Mouse (Mus musculus) stomach, embryonic 15.5 days (tissue): ENCODE measurements around the gene Gabrd. TPM values are rescaled to one million over a fixed set of nuclear protein-coding genes. Genes with fewer than 3 reads are reported as not detected.
"Not testable (repeated sequence)": the region's sequence is repeated elsewhere in the genome, so short reads cannot be mapped to it uniquely, and the experiment has no call there.

Experiments
- ATAC-seq: fragments of 200-750 bp; cut with Nextera tagmentation; 2 replicates; pipeline ENCODE4 v1.8.0; 2017; ENCODE audit warnings: low read depth, moderate number of reproducible peaks, moderate TSS enrichment; ENCODE audit not compliant: insufficient read depth, low FRiP score
- H3K27ac ChIP-seq: fragments of 300-500 bp; sonication (generic); 2 replicates; pipeline ENCODE4 v1.5.1; 2015; ENCODE audit warnings: mild to moderate bottlenecking, inconsistent platforms
- H3K27me3 ChIP-seq: fragments of 300-500 bp; sonication (generic); replicated peaks from 2 replicates; pipeline ENCODE4 v1.6.1; 2015; ENCODE audit warnings: inconsistent platforms
- H3K36me3 ChIP-seq: fragments of 300-500 bp; sonication (generic); 2 replicates; pipeline ENCODE4 v1.6.1; 2015; ENCODE audit warnings: inconsistent platforms
- H3K4me1 ChIP-seq: fragments of 300-500 bp; sonication (generic); 2 replicates; pipeline ENCODE4 v1.6.1; 2015; ENCODE audit warnings: inconsistent platforms
- H3K4me2 ChIP-seq: fragments of 300-500 bp; sonication (generic); 2 replicates; pipeline ENCODE4 v1.6.1; 2015; ENCODE audit warnings: mild to moderate bottlenecking, inconsistent platforms
- H3K4me3 ChIP-seq: fragments of 300-500 bp; sonication (generic); replicated peaks from 2 replicates; pipeline ENCODE4 v1.5.1; 2015; ENCODE audit warnings: inconsistent platforms
- H3K9ac ChIP-seq: fragments of 300-500 bp; sonication (generic); 2 replicates; pipeline ENCODE4 v1.6.1; 2015; ENCODE audit warnings: inconsistent platforms
- H3K9me3 ChIP-seq: fragments of 300-500 bp; sonication (generic); 2 replicates; pipeline ENCODE4 v1.6.1; 2016; ENCODE audit warnings: inconsistent platforms
- WGBS: fragments of 180-500 bp; shearing (Covaris S2); methylation state at CpG from one replicate; pipeline ENCODE4 v1.1.7; 2015; 5-methylcytosine and 5-hydroxymethylcytosine counted together
- polyA plus RNA-seq: library from polyadenylated mRNA; unstranded; fragments of >200 nt; fragmentation: Nextera tagmentation; extraction: Ambion mirVana; gene quantifications from 2 replicates; pipeline ENCODE4 v1.2.1, GENCODE M21; 2015

The Gabrd gene
- 0.06 TPM in 1 of 2 replicates, not detected in the other for polyA plus RNA-seq

DNA sequence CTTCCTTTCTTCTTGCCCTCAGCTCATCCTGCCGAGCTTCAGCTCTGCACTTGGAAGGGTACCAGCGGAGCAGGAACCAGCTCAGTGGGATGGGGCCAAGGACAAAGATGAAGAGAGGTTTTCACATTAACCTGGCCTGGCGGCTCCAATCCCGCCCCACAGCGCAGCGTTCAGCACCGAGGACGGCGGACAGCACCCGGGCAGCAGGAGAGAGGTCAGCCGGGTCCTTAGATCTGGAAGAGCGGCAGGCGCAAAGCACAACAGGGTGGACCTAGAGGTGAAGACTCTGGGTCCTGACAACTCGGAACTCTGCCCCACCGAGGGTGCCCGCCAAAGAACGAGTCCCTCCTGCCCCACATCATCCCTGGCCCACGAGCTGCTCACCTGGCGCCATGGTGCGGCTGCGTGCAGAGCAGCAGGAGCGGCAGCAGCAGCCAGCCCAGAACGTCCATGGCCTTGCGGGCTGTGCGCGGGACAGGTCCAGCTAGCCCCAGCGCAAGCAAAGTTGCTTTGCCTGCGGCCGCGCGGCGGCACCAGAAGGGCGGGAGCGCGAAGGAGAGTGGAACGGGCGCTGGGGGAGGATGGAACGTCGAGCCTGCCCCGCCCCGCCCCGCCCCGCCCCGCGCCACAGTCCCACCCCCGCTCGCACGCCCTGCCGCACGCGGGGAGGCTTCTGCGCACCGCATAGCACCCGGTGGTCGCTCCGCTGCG lies at the start of gene Gabrd:
TSS of gene Gabrd (minus strand) at position 602 of the 711 bp plus-strand sequence.
- Histone ChIP-seq H3K36me3 (no peaks in the 10 kb centered on the region), H3K27ac (no peak within 1 kb of the TSS), H3K27me3 (peaks cover 17% of the 10 kb centered on the region), H3K4me2 (peak within 1 kb of the TSS; percentile 90), H3K9me3 (no peaks in the 10 kb centered on the region), H3K9ac (no peak within 1 kb of the TSS), H3K4me3 (peak within 1 kb of the TSS; percentile 39), H3K4me1 (peaks cover 8% of the 10 kb centered on the region; the same call in 1 of the 2 replicates)
- peak; percentile 18; the same call in 1 of the 2 replicates for ATAC-seq
- WGBS, result under 1% methylated on average over 44 of the region's 57 CpGs

DNA sequence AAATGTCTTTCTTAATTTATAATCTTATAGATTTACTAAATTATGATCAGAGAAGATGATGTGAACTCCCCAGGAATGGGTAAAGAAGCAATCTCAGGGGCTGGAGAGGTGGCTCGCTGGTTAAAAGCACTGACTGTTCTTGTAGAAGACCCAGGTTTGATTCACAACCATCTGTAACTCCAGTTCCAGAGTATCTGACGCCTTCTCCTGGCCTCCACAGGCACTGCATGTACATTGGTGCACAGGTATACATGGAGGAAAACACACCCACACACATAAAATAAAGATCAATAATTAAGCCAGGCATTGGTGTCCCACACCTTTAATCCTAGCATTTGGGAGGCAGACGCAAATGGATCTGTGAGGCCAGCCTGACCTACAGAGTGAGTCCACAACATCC lies 44.9 kb upstream of the Gabrd start:
- 74% methylated on average over 3 of the region's 3 CpGs for WGBS
- H3K27ac ChIP-seq, result no peak overlapping the region
- H3K4me2 ChIP-seq, result no peak overlapping the region
- H3K36me3 ChIP-seq, result no peaks in the 10 kb centered on the region
- no peak overlapping the region for H3K4me3 ChIP-seq
- no peak overlapping the region for H3K9ac ChIP-seq
- no peak for ATAC-seq
- no peaks in the 10 kb centered on the region for H3K9me3 ChIP-seq
- H3K4me1 ChIP-seq, result no peaks in the 10 kb centered on the region
- no peaks in the 10 kb centered on the region for H3K27me3 ChIP-seq

DNA sequence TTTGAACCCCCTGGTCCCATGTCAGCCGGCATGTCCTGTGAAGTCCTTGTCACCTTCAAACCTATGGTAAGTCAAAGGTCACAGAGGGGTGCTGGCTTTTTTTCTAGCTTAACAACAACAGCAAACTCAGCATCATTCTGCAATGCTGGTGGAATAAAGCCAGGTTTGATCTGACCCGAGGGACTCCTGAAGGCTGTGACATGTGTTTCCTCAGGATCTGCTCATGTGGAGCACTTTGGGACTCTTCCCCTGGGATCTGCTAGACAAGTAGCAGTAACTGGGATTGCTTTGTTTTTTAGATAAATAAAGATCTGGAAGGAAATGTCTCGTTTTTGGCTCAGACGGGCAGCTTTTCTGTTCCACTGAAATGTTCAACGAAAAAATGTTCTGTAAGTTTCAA lies 36.1 kb upstream of the Gabrd start:
- no peak overlapping the region for H3K27ac ChIP-seq
- 73% methylated on average over 5 of the region's 5 CpGs for WGBS
- H3K9me3 ChIP-seq, result no peaks in the 10 kb centered on the region
- H3K4me2 ChIP-seq, result no peak overlapping the region
- H3K4me3 ChIP-seq, result no peak overlapping the region
- no peaks in the 10 kb centered on the region for H3K36me3 ChIP-seq
- H3K27me3 ChIP-seq, result no peaks in the 10 kb centered on the region
- no peak for ATAC-seq
- no peak overlapping the region for H3K9ac ChIP-seq
- no peaks in the 10 kb centered on the region for H3K4me1 ChIP-seq

DNA sequence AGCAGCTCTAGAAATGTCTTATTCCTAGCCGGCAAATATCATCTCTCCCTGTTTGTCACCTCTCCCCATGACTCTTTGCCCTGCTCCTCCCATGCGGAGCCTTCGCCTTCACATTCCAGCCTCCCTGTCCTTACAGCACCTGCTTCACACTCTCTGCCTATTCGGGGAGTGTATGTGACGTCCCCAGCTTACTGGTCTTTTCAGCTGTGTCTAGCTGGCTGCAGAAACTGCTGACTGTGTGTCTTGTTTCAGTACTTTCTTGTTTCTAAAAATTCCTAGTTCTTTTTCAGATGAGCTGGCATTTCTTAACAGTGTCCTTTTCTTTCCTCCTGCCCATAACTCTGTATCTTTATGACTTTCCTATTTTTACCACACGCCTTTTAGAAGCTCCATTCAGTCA lies 34.4 kb upstream of the Gabrd start:
- ATAC-seq, result no peak
- H3K4me3 ChIP-seq, result no peak overlapping the region
- 86% methylated on average over 6 of the region's 6 CpGs for WGBS

DNA sequence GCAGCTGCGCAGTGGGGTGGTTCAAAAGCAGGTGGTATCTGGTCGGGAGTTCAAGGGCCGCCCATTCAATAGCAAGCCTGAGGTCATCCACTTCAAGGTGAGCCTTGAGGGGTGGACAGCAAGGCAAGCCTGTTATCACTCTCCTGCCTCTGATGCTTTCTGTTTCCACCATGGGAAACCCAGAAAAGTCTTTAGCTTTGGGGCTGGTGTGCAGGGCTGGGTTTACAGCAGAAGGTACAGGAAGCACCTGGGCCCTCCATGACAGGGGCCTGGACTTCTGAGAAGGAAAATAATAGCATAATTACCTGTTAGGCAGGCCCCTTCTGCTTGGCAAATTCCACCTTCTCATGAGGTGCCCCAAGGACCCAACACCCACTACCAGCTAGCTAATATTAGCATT lies 31.3 kb upstream of the Gabrd start:
- H3K9me3 ChIP-seq, result no peaks in the 10 kb centered on the region
- H3K4me1 ChIP-seq, result no peaks in the 10 kb centered on the region
- no peak overlapping the region for H3K4me3 ChIP-seq
- H3K9ac ChIP-seq, result no peak overlapping the region
- no peak overlapping the region for H3K4me2 ChIP-seq
- 83% methylated on average over 3 of the region's 3 CpGs for WGBS
- no peaks in the 10 kb centered on the region for H3K36me3 ChIP-seq
- ATAC-seq, result no peak
- H3K27me3 ChIP-seq, result no peaks in the 10 kb centered on the region
- H3K27ac ChIP-seq, result no peak overlapping the region

More for the DNA sequence above, 34.4 kb upstream of the Gabrd start:
- Histone ChIP-seq H3K9ac (no peak overlapping the region), H3K27me3 (no peaks in the 10 kb centered on the region), H3K4me2 (no peak overlapping the region), H3K9me3 (no peaks in the 10 kb centered on the region), H3K27ac (no peak overlapping the region), H3K36me3 (no peaks in the 10 kb centered on the region), H3K4me1 (no peaks in the 10 kb centered on the region)

DNA sequence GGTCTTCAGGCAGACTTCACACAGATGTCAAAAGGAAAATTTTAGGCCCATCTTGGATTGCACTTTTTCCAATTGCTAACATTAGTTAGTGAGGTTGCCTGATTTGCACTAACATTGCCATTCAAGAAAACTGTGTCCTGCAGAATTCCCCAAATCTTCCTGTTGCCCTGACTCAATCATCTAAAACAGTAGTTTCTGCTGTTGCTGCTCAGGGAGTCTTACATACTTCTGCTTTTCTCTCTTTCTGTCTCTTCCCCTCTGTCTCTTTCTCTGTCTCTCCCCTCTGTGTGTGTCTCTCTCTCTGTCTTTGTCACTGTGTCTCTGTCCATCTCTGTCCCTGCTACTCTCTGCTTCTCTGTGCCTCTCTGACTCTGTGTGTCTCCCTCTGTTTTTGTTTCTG lies 30.5 kb upstream of the Gabrd start:
- H3K27ac ChIP-seq, result no peak overlapping the region
- no peak overlapping the region for H3K9ac ChIP-seq
- H3K4me2 ChIP-seq, result no peak overlapping the region
- no peak for ATAC-seq
- H3K4me3 ChIP-seq, result no peak overlapping the region
- no peaks in the 10 kb centered on the region for H3K27me3 ChIP-seq
- H3K4me1 ChIP-seq, result no peaks in the 10 kb centered on the region
- no peaks in the 10 kb centered on the region for H3K9me3 ChIP-seq
- H3K36me3 ChIP-seq, result no peaks in the 10 kb centered on the region

DNA sequence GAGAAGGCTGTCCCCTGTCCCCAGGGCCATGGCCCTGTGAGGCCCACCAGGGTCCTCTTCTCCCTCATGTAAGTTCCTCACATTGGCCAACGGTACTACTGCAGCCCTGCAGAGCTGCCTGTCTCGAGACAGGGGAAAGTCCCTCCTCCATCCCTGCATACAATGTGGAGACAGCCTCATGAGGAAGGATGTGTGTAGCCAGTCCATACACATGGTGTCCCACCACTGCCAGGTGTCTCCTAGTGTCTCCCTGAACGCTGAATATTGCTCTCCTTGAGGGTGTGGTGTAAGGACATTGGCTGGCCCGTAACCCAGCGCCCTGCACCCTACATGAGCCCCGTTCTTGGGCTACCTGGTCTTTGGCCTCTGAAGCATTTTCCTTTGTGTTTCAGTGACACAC lies 28.4 kb upstream of the Gabrd start:
- Histone ChIP-seq H3K4me2 (no peak overlapping the region), H3K36me3 (no peaks in the 10 kb centered on the region), H3K27me3 (no peaks in the 10 kb centered on the region), H3K9me3 (no peaks in the 10 kb centered on the region), H3K4me3 (no peak overlapping the region), H3K27ac (no peak overlapping the region), H3K9ac (no peak overlapping the region), H3K4me1 (no peaks in the 10 kb centered on the region)
- ATAC-seq, result no peak
- WGBS, result 79% methylated on average over 6 of the region's 6 CpGs

DNA sequence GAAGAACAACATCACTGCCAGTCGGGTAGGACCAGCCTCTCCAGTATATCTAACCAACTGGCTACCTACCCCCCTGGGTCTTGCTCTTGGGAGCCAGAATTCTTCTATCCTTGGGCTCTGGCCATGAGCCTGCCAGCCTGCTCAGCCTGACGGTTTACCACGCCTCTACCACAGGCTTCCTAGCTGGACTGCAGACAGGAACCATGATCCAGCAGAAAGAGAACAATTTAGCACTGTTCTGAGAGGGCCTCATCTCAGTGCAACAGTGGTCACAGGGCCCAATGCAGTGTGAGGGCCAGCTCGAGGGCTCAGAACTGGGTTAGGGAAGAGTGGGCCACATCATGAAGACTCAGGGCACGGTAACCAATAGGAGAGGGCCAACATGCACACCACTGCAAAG lies 26.1 kb upstream of the Gabrd start:
- 75% methylated on average over 5 of the region's 5 CpGs for WGBS
- Histone ChIP-seq H3K4me2 (no peak overlapping the region), H3K27me3 (no peaks in the 10 kb centered on the region), H3K36me3 (no peaks in the 10 kb centered on the region), H3K9ac (no peak overlapping the region), H3K9me3 (no peaks in the 10 kb centered on the region), H3K27ac (no peak overlapping the region), H3K4me3 (no peak overlapping the region), H3K4me1 (no peaks in the 10 kb centered on the region)
- no peak for ATAC-seq

DNA sequence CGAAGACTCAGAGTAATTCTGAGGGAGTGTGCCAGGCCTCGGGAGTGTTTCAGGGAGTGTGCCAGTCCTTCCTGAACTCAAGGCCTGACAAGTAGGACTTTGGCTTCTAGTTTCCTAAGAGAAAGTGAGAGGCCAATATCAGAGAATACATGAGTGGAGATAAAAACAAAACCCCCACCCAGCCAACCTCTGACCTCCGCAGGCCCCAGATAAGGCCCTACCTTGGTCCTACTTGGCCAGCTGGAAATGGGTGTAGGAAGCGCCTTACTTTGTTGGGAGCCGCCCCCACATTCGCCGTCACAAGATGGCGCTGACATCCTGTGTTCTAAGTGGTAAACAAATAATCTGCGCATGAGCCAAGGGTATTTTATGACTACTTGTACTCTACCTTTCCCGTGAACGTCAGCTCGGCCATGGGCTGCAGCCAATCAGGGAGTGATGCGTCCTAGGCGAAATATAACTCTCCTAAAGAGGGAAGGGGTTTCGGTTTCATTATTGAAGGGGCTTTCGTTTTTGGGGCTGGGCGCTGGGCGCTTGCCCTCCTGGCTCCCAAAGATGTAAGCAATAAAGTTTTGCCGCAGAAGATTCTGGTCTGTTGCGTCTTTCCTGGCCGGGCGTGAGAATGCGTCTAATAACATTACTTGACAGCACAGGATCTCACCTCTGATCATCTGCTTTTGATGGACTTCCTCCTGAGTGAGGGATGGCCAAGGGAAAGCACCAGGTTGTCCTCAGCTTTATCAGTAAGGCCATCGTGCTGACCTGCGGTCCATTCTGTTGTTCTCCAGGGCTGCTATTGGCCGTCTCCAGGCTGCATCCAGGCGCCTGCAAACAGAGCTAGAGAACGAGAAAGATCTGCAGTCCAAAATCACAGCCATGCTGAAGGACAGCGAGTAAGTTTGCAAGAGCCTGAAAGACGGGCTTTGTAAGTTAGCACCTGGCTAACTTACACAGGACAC lies 23.8 kb upstream of the Gabrd start:
- ATAC-seq, H3K27me3 ChIP-seq, H3K4me1 ChIP-seq, H3K9me3 ChIP-seq, H3K9ac ChIP-seq, H3K4me2 ChIP-seq, H3K36me3 ChIP-seq, H3K4me3 ChIP-seq, H3K27ac ChIP-seq: not testable (repeated sequence)
- WGBS, result 85% methylated on average over 22 of the region's 30 CpGs

DNA sequence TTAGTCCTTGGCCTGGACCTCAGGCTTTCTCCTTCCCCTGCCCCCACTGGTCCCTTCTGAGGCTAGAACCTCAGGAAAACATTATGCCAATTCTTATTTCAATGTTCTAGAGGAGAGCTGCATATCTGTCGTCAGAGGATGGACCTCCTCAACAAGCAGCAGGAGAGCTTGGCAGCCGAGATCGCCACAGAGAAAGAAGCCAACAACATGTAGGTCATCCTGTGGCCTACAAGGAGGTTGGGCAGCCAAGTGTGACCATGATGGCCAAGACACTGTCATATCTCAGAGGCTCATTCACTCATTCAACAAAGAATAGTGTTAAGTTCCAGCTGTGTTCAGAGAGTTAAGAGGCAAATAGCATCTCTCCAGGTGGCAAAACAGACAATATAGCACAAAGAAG lies 22.2 kb upstream of the Gabrd start:
- H3K36me3 ChIP-seq, result no peaks in the 10 kb centered on the region
- H3K9me3 ChIP-seq, result no peaks in the 10 kb centered on the region
- H3K27ac ChIP-seq, result no peak overlapping the region
- H3K27me3 ChIP-seq, result no peaks in the 10 kb centered on the region
- no peak for ATAC-seq
- WGBS, result 85% methylated on average over 3 of the region's 3 CpGs
- H3K4me1 ChIP-seq, result no peaks in the 10 kb centered on the region
- H3K4me3 ChIP-seq, result no peak overlapping the region
- H3K9ac ChIP-seq, result no peak overlapping the region
- no peak overlapping the region for H3K4me2 ChIP-seq

DNA sequence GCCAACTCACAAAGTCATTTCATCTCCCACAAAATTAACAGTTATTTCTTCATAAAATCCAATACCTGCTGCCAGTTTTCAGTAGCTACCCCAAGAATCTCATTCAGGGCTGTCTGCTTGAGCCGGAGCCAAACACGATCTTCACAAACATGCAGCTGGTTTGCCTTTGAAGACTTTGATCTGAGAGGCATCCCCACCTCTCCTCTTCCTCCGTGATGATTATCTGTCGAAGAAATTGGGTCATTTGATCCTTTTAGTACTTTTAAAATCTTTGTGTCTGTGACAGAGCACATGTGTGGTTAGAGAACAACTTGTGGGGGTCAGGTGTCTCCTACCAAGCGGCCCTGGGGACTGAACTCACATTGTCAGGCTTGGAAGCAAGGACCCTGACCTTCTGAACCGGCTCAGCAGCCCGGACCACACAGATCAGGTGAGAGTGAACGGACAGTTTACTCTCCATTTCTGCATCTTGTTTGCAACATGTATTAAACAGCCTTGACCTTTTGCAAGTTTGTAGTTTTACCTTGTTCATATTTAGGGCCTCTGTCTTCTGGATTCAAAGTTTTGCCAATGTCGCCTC lies 16.8 kb upstream of the Gabrd start:
- Histone ChIP-seq H3K4me1 (no peaks in the 10 kb centered on the region), H3K36me3 (no peaks in the 10 kb centered on the region), H3K9ac (no peak overlapping the region), H3K4me2 (no peak overlapping the region), H3K27ac (no peak overlapping the region), H3K4me3 (no peak overlapping the region), H3K9me3 (no peaks in the 10 kb centered on the region), H3K27me3 (no peaks in the 10 kb centered on the region)
- no peak for ATAC-seq
- 76% methylated on average over 9 of the region's 9 CpGs for WGBS
